Mouse (Mus musculus) G1E (cell line): ENCODE measurements around the gene Ccdc82.

Experiments
- CTCF ChIP-seq: IDR thresholded peaks from 2 replicates; pipeline ENCODE4 v1.5.1; 2012; ENCODE audit warnings: low read depth, low read length, inconsistent platforms, mixed read lengths
- GATA1 ChIP-seq: IDR thresholded peaks from 2 replicates; pipeline ENCODE4 v1.6.1; 2012; ENCODE audit warnings: borderline replicate concordance, low read length, inconsistent platforms, mixed read lengths
- GATA2 ChIP-seq: IDR thresholded peaks from 2 replicates; pipeline ENCODE4 v1.6.1; 2012; ENCODE audit warnings: low read depth, low read length, inconsistent platforms, borderline replicate concordance
- POLR2AphosphoS5 ChIP-seq: IDR thresholded peaks from 2 replicates; pipeline ENCODE4 v1.6.1; 2012; ENCODE audit warnings: low read depth, low read length, inconsistent platforms; ENCODE audit not compliant: insufficient replicate concordance
- TAL1 ChIP-seq: conservative IDR thresholded peaks from 2 replicates; pipeline ENCODE4 v1.6.1; 2012; ENCODE audit warnings: low read depth, low read length, inconsistent platforms, mixed read lengths

DNA sequence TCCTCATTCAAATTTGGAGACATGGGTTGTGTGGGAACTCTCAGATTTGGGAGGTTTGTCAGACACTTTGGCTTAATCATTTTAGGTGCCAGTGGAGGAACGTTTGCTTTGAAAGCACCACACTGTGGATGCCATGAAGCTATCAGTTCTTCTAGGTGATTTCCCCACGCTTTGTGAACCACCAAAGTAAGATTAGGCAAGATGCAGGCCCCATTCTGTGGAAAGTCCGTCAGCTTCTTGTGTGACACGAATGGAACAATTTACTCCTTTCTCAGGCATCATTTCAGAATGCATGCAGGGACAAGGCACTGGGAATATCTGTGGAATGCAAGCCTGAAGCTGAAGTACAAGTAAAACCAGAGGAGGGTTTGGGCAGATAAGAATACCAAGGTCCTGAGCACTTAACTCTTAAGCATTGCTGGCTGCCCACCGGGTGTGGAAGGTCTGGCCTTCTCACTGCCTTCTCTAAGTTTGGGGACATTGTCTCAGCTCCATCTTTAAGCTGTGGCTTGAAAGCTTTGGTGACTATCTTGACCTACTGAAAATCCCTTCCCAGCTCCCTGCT lies 74.1 kb downstream of the Ccdc82 start:
- TF ChIP-seq CTCF, result no peak
- TF ChIP-seq GATA1, result no peak
- TF ChIP-seq POLR2AphosphoS5, result no peak
- TF ChIP-seq TAL1, result no peak
- no peak for TF ChIP-seq GATA2
